Mouse (Mus musculus): ENCODE measurements around the gene Bend3.

GRCm38 (mm10) chr10:43478751-43479435 is at the start of gene Bend3:
- TF ChIP-seq POLR2A (IDR thresholded peaks at IDR 0.05; ENCODE audit: borderline replicate concordance, control insufficient read depth, low read depth, low read length) (no peak), CTCF (IDR thresholded peaks at IDR 0.05; ENCODE audit: control insufficient read depth, insufficient read depth, low read length) (no peak)
